ENCODE assay signal across 11 mouse cellular contexts in genomic region chr14:118491300-118491699, GRCm38 (mm10).
A peak's percentile ranks its signal among the peaks of the same experiment; 100 is the strongest.
DNase-seq lines count a peak whose midpoint lies in the region; ATAC-seq lines count a peak whose summit lies in the region.
"Had no signal": no experiment of that assay in that cellular context is flagged by ENCODE, and none has a peak within 500 bp of the region (broad histone marks: within the 10 kb centered on the region; RNA-seq: fewer than 3 reads in every experiment).

No protein-coding gene starts in this region.

- H3K36me3 ChIP-seq in embryonic facial prominence, embryonic 15.5 days = no peaks in the 10 kb centered on the region
- no peaks in the 10 kb centered on the region for H3K36me3 ChIP-seq in hindbrain, embryonic 15.5 days
- H3K36me3 ChIP-seq in neural tube, embryonic 14.5 days (ENCODE audit: control insufficient read depth, insufficient read depth, low read length) = no peaks in the 10 kb centered on the region
- H3K36me3 ChIP-seq in kidney, embryonic 14.5 days (ENCODE audit: control insufficient read depth, insufficient read depth, low read length) = no peaks in the 10 kb centered on the region

- H3K4me1 ChIP-seq in embryonic facial prominence, embryonic 15.5 days = no peaks in the 10 kb centered on the region
- peaks cover 8% of the 10 kb centered on the region for H3K4me1 ChIP-seq in hindbrain, embryonic 15.5 days (replicated peaks)
- peaks cover 10% of the 10 kb centered on the region; the same call in 1 of the 2 replicates for H3K4me1 ChIP-seq in neural tube, embryonic 14.5 days (ENCODE audit: control insufficient read depth, insufficient read depth, low read length)
- no peaks in the 10 kb centered on the region for H3K4me1 ChIP-seq in kidney, embryonic 14.5 days (ENCODE audit: control insufficient read depth, insufficient read depth, low read length)

- ATAC-seq in embryonic facial prominence, embryonic 15.5 days (ENCODE audit: insufficient number of reproducible peaks, low FRiP score, low TSS enrichment, low read depth) = peak; percentile 63; the same call in 1 of the 2 replicates
- 0 out of 2 replicates have a peak, but pooled peaks have one; percentile 23 for ATAC-seq in hindbrain, embryonic 15.5 days (ENCODE audit: low FRiP score, low read depth)
- 0 out of 2 replicates have a peak, but pooled peaks have one; percentile 15 for ATAC-seq in neural tube, embryonic 14.5 days (ENCODE audit: low read depth)
- no peak; the same call in 1 of the 2 replicates for ATAC-seq in kidney, embryonic 14.5 days (ENCODE audit: low FRiP score, low TSS enrichment)

- peak; percentile 34 for DNase-seq in left cerebral cortex, postnatal 4 days
- no peak for DNase-seq in left cerebral cortex, adult 9 months (ENCODE audit: low spot score in 2 of 2)
- no peak for DNase-seq in frontal cortex, adult 2 months (ENCODE audit: extremely low spot score in 1 of 2, low spot score in 1 of 2)
- DNase-seq in left cerebral cortex, postnatal 36 days (ENCODE audit: low spot score in 2 of 2) = no peak
- DNase-seq: heart, postnatal 14 days; kidney, postnatal 36 days; thymus, adult 18-20 months had no signal

- no peak overlapping the region for H3K4me2 ChIP-seq in embryonic facial prominence, embryonic 15.5 days (replicated peaks)
- peak overlapping the region; percentile 40 for H3K4me2 ChIP-seq in hindbrain, embryonic 15.5 days
- peak overlapping the region; percentile 14; the same call in 1 of the 2 replicates for H3K4me2 ChIP-seq in neural tube, embryonic 14.5 days (ENCODE audit: low read depth, low read length)
- no peak overlapping the region; the same call in 1 of the 2 replicates for H3K4me2 ChIP-seq in kidney, embryonic 14.5 days (replicated peaks; ENCODE audit: low read depth, low read length)

- H3K4me3 ChIP-seq in embryonic facial prominence, embryonic 15.5 days (replicated peaks) = no peak overlapping the region
- no peak overlapping the region for H3K4me3 ChIP-seq in hindbrain, embryonic 15.5 days
- no peak overlapping the region for H3K4me3 ChIP-seq in neural tube, embryonic 14.5 days (ENCODE audit: low read depth, low read length)
- no peak overlapping the region for H3K4me3 ChIP-seq in kidney, embryonic 14.5 days (ENCODE audit: low read length)

- H3K9ac ChIP-seq in embryonic facial prominence, embryonic 15.5 days = no peak overlapping the region
- H3K9ac ChIP-seq in hindbrain, embryonic 15.5 days = no peak overlapping the region
- no peak overlapping the region for H3K9ac ChIP-seq in neural tube, embryonic 14.5 days (replicated peaks; ENCODE audit: low read depth, low read length)
- no peak overlapping the region for H3K9ac ChIP-seq in kidney, embryonic 14.5 days (ENCODE audit: low read depth, low read length)

- H3K9me3 ChIP-seq in embryonic facial prominence, embryonic 15.5 days (replicated peaks) = no peaks in the 10 kb centered on the region
- no peaks in the 10 kb centered on the region for H3K9me3 ChIP-seq in hindbrain, embryonic 15.5 days
- H3K9me3 ChIP-seq in neural tube, embryonic 14.5 days (ENCODE audit: control insufficient read depth, low read length) = no peaks in the 10 kb centered on the region
- no peaks in the 10 kb centered on the region for H3K9me3 ChIP-seq in kidney, embryonic 14.5 days (ENCODE audit: control insufficient read depth, low read length)

- 30% methylated on average over 13 of the region's 13 CpGs for WGBS in embryonic facial prominence, embryonic 15.5 days
- WGBS in hindbrain, embryonic 15.5 days = 23% methylated on average over 13 of the region's 13 CpGs
- WGBS in neural tube, embryonic 14.5 days = 14% methylated on average over 13 of the region's 13 CpGs
- 29% methylated on average over 13 of the region's 13 CpGs for WGBS in kidney, embryonic 14.5 days

- H3K27ac ChIP-seq in embryonic facial prominence, embryonic 15.5 days (replicated peaks) = no peak overlapping the region
- no peak overlapping the region for H3K27ac ChIP-seq in hindbrain, embryonic 15.5 days (replicated peaks)
- no peak overlapping the region for H3K27ac ChIP-seq in neural tube, embryonic 14.5 days (ENCODE audit: low read depth, low read length)
- H3K27ac ChIP-seq in kidney, embryonic 14.5 days (ENCODE audit: low read depth, low read length) = no peak overlapping the region

- H3K27me3 ChIP-seq in embryonic facial prominence, embryonic 15.5 days = no peaks in the 10 kb centered on the region
- H3K27me3 ChIP-seq in hindbrain, embryonic 15.5 days = 0 out of 2 replicates have a peak, but pooled peaks cover 4% of the 10 kb centered on the region
- no peaks in the 10 kb centered on the region for H3K27me3 ChIP-seq in neural tube, embryonic 14.5 days (ENCODE audit: control insufficient read depth, insufficient read depth, low read length)
- no peaks in the 10 kb centered on the region for H3K27me3 ChIP-seq in kidney, embryonic 14.5 days (ENCODE audit: control insufficient read depth, insufficient read depth, low read length)

- intact Hi-C loops in left cerebral cortex, postnatal 4 days (cut with DNase I) = no loop called here
- intact Hi-C loops in left cerebral cortex, postnatal 36 days (cut with DNase I) = no loop called here

Comparison
In these comparisons a context has a peak if more than half of its experiments do, and no peak if none do; other contexts are left out.
1. H3K4me2 ChIP-seq: peak in hindbrain, embryonic 15.5 days (single experiment) and neural tube, embryonic 14.5 days (single experiment); none in embryonic facial prominence, embryonic 15.5 days (single experiment) and kidney, embryonic 14.5 days (single experiment).